Mouse (Mus musculus) small intestine, adult 2 months (tissue): Measurements from ENCODE around the gene Rcsd1.

Source experiments
- CTCF ChIP-seq: fragments of 200-500 bp; IDR thresholded peaks from 2 replicates; pipeline ENCODE4 v1.5.1; 2012; ENCODE audit warnings: low read depth, mild to moderate bottlenecking, control low read depth, inconsistent platforms, low read length, moderate library complexity, mixed read lengths; ENCODE audit not compliant: insufficient replicate concordance, insufficient read length; ENCODE audit errors: extremely low read depth
- POLR2A ChIP-seq: fragments of 200-500 bp; IDR thresholded peaks from 2 replicates; pipeline ENCODE4 v1.6.1; 2012; ENCODE audit warnings: low read depth, mild to moderate bottlenecking, control low read depth, inconsistent platforms, low read length, moderate library complexity

GRCm38 (mm10) chr1:165705868-165706348 is 3.6 kb downstream of the Rcsd1 start:
- TF ChIP-seq CTCF (no peak), POLR2A (no peak)
